Mouse (Mus musculus) forebrain, embryonic 12.5 days (tissue): ENCODE measurements around the gene Mad2l2. TPM values are rescaled to one million over a fixed set of nuclear protein-coding genes. Genes with fewer than 3 reads are reported as not detected.
"Not testable (repeated sequence)": the region's sequence is repeated elsewhere in the genome, so short reads cannot be mapped to it uniquely, and the experiment has no call there.

Experiments
- ATAC-seq: fragments of 200-750 bp; cut with Nextera tagmentation; 2 replicates; pipeline ENCODE4 v1.8.0; 2017; ENCODE audit warnings: moderate TSS enrichment; ENCODE audit not compliant: low FRiP score
- H3K27ac ChIP-seq: fragments of 300-500 bp; sonication (generic); 2 replicates; pipeline ENCODE4 v1.5.1; 2016; ENCODE audit warnings: mild to moderate bottlenecking
- H3K27me3 ChIP-seq: fragments of 300-500 bp; sonication (generic); 2 replicates; pipeline ENCODE4 v1.6.1; 2016; ENCODE audit warnings: mild to moderate bottlenecking
- H3K36me3 ChIP-seq: fragments of 300-500 bp; sonication (generic); replicated peaks from 2 replicates; pipeline ENCODE4 v1.6.1; 2016; ENCODE audit warnings: mild to moderate bottlenecking
- H3K4me1 ChIP-seq: fragments of 300-500 bp; sonication (generic); 2 replicates; pipeline ENCODE4 v1.6.1; 2016
- H3K4me2 ChIP-seq: fragments of 300-500 bp; sonication (generic); 2 replicates; pipeline ENCODE4 v1.6.1; 2016; ENCODE audit warnings: mild to moderate bottlenecking, moderate library complexity
- H3K4me3 ChIP-seq: fragments of 300-500 bp; sonication (generic); replicated peaks from 2 replicates; pipeline ENCODE4 v1.5.1; 2016; ENCODE audit warnings: mild to moderate bottlenecking
- H3K9ac ChIP-seq: fragments of 300-500 bp; sonication (generic); 2 replicates; pipeline ENCODE4 v1.6.1; 2016; ENCODE audit warnings: mild to moderate bottlenecking
- H3K9me3 ChIP-seq: fragments of 300-500 bp; sonication (generic); 2 replicates; pipeline ENCODE4 v1.6.1; 2016
- whole genome bisulfite sequencing: fragments of 180-500 bp; shearing (Covaris S2); methylation state at CpG from one replicate; pipeline ENCODE4 v1.1.7; 2016; 5-methylcytosine and 5-hydroxymethylcytosine counted together
- polyA plus RNA-seq: library from polyadenylated mRNA; unstranded; fragments of >200 nt; fragmentation: Nextera tagmentation; extraction: Ambion mirVana; gene quantifications from 2 replicates; pipeline ENCODE4 v1.2.1, GENCODE M21; 2016

Mad2l2 gene
- polyA plus RNA-seq, 1 experiment from 2014 or later, result 76.1 TPM

DNA sequence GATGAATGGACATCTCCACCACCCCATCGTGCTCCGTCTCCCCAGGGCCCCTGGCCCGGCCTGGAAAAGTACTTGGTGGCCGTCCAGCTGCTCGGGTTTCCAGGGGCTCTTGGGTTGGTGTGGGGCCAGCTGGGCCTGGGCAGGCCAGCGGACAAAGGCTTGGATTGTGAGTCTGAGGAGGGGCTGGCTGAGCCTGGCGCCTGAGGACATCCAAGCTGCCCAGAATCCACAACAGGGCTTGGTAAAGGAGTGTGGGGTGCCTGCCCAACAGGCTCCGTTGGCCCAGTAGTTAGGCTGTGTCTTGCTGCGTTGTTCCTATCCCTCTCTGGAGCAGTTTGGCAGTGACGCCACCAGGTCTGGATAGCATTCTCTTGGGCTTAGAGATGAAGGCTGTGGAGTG is 36.2 kb downstream of the Mad2l2 start:
- Histone ChIP-seq H3K36me3 (no peaks in the 10 kb centered on the region), H3K27me3 (peaks cover 89% of the 10 kb centered on the region), H3K4me3 (no peak overlapping the region; the same call in 1 of the 2 replicates), H3K4me1 (peaks cover 41% of the 10 kb centered on the region), H3K27ac (no peak overlapping the region), H3K4me2 (peak overlapping the region; percentile 27), H3K9me3 (no peaks in the 10 kb centered on the region), H3K9ac (no peak overlapping the region)
- ATAC-seq, result no peak
- WGBS, result 2% methylated on average over 10 of the region's 10 CpGs

- no peak overlapping the region for H3K9ac ChIP-seq
- H3K4me2 ChIP-seq, result peak overlapping the region; percentile 27
- peaks cover 89% of the 10 kb centered on the region for H3K27me3 ChIP-seq
- 0 out of 2 replicates have a peak, but pooled peaks have one; percentile 3 for ATAC-seq
- H3K4me3 ChIP-seq, result peak overlapping the region; percentile 7; the same call in 1 of the 2 replicates
- H3K4me1 ChIP-seq, result peaks cover 42% of the 10 kb centered on the region
- 11% methylated on average over 2 of the region's 4 CpGs for WGBS
- no peak overlapping the region for H3K27ac ChIP-seq
- H3K36me3 ChIP-seq, result no peaks in the 10 kb centered on the region
- H3K9me3 ChIP-seq, result no peaks in the 10 kb centered on the region
Measured at GRCm38 (mm10) chr4:148166986-148167385, 36.8 kb downstream of the Mad2l2 start.

GRCm38 (mm10) chr4:148168287-148168686 is 38.1 kb downstream of the Mad2l2 start:
- Histone ChIP-seq H3K27me3 (peaks cover 89% of the 10 kb centered on the region), H3K9ac (no peak overlapping the region), H3K9me3 (no peaks in the 10 kb centered on the region), H3K27ac (no peak overlapping the region), H3K4me3 (no peak overlapping the region), H3K4me1 (peaks cover 46% of the 10 kb centered on the region), H3K4me2 (no peak overlapping the region), H3K36me3 (no peaks in the 10 kb centered on the region)
- no peak for ATAC-seq
- 28% methylated on average over 7 of the region's 7 CpGs for WGBS

DNA sequence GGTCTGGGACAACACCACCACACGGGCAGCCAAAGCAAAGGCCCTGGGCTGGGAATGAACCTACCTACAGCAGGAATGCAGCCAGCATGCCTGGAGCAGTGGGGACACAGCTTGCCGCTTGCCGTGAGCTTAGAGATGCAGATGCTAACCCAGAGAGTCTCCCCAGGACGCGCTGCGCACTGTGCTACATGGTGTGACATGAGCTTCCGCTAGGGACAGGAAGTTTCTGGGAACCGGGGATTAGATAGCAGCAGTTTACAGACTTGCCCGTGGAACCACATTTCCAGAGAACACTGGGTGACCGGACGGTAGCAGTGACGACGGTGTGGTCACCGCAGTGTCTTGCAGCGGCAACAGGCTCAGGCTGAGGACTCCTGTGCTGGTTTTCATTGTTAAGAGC is 39.4 kb downstream of the Mad2l2 start:
- no peak for ATAC-seq
- 24% methylated on average over 15 of the region's 15 CpGs for WGBS
- Histone ChIP-seq H3K9ac (no peak overlapping the region), H3K27me3 (peaks cover 89% of the 10 kb centered on the region), H3K4me3 (no peak overlapping the region), H3K4me1 (peaks cover 45% of the 10 kb centered on the region), H3K36me3 (no peaks in the 10 kb centered on the region), H3K9me3 (no peaks in the 10 kb centered on the region), H3K4me2 (no peak overlapping the region; the same call in 1 of the 2 replicates), H3K27ac (no peak overlapping the region)

- H3K27me3 ChIP-seq, result peaks cover 89% of the 10 kb centered on the region
- no peak overlapping the region for H3K4me3 ChIP-seq
- WGBS, result 0% methylated on average over 2 of the region's 2 CpGs
- H3K4me2 ChIP-seq, result no peak overlapping the region
- H3K36me3 ChIP-seq, result no peaks in the 10 kb centered on the region
- no peak overlapping the region for H3K27ac ChIP-seq
- no peaks in the 10 kb centered on the region for H3K9me3 ChIP-seq
- no peak for ATAC-seq
- no peak overlapping the region for H3K9ac ChIP-seq
- H3K4me1 ChIP-seq, result peaks cover 38% of the 10 kb centered on the region
Measured at GRCm38 (mm10) chr4:148170842-148171241, 40.7 kb downstream of the Mad2l2 start.

GRCm38 (mm10) chr4:148171261-148171660 is 41.1 kb downstream of the Mad2l2 start:
- Histone ChIP-seq H3K36me3 (no peaks in the 10 kb centered on the region), H3K27ac (no peak overlapping the region), H3K27me3 (peaks cover 89% of the 10 kb centered on the region), H3K4me2 (no peak overlapping the region), H3K9me3 (no peaks in the 10 kb centered on the region), H3K4me1 (peaks cover 34% of the 10 kb centered on the region), H3K9ac (no peak overlapping the region), H3K4me3 (no peak overlapping the region)
- WGBS, result 3% methylated on average over 3 of the region's 3 CpGs
- no peak for ATAC-seq

DNA sequence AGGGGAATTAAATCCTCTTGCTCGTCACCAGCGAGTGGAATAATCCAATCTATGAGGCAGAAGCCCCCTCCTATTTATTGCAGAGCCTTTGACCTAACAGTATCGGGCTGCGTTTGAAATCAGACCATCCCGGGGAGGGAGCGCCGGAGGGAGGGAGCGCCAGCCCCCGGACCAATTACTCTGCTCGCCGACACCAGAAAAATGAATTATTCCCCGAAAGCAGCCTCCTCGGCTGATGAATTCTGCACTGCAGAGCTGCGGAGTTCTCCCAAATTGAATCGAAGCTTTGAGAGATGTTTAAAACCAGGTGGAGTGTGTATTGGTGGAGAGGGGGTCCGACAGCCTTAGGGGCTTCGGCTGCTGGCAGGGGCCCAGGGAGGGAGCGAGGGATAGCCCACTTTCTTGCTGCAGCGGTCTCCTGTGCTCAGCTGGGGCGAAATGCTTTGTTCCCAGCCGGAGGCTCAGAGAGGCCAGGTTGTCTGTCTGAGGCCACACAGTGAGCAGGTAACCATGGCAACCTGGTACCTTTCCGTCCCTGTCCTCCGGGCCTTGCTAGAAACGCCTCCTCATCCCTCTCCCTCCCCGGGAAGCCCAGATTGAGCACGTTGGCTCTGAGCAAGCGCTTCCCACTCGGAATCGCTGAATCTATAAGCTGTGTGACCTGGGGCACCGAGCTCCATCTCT is 43.8 kb downstream of the Mad2l2 start:
- peak overlapping the region; percentile 31; the same call in 1 of the 2 replicates for H3K27ac ChIP-seq
- H3K36me3 ChIP-seq, result no peaks in the 10 kb centered on the region
- H3K4me2 ChIP-seq, result peak overlapping the region; percentile 47
- peak overlapping the region; percentile 25 for H3K4me3 ChIP-seq
- H3K27me3 ChIP-seq, result peaks cover 94% of the 10 kb centered on the region
- WGBS, result under 1% methylated on average over 30 of the region's 30 CpGs
- H3K9ac ChIP-seq, result peak overlapping the region; percentile 5
- peaks cover 25% of the 10 kb centered on the region for H3K4me1 ChIP-seq
- no peaks in the 10 kb centered on the region for H3K9me3 ChIP-seq
- ATAC-seq, result peak; percentile 75

- 5% methylated on average over 12 of the region's 12 CpGs for WGBS
- H3K9me3 ChIP-seq, result no peaks in the 10 kb centered on the region
- H3K4me1 ChIP-seq, result peaks cover 25% of the 10 kb centered on the region
- peak overlapping the region; percentile 31; the same call in 1 of the 2 replicates for H3K27ac ChIP-seq
- H3K36me3 ChIP-seq, result no peaks in the 10 kb centered on the region
- ATAC-seq, result no peak
- H3K4me2 ChIP-seq, result peak overlapping the region; percentile 47
- 0 out of 2 replicates have a peak overlapping the region, but pooled peaks have one; percentile 5 for H3K9ac ChIP-seq
- H3K4me3 ChIP-seq, result peak overlapping the region; percentile 25
- H3K27me3 ChIP-seq, result peaks cover 96% of the 10 kb centered on the region
Measured at GRCm38 (mm10) chr4:148174495-148174862, 44.3 kb downstream of the Mad2l2 start.

GRCm38 (mm10) chr4:148176603-148177002 is 46.4 kb downstream of the Mad2l2 start:
- not testable (repeated sequence) for H3K4me3 ChIP-seq, H3K27ac ChIP-seq, H3K36me3 ChIP-seq, H3K4me2 ChIP-seq, H3K9ac ChIP-seq, H3K9me3 ChIP-seq, ATAC-seq
- WGBS, result 70% methylated on average over 5 of the region's 6 CpGs
- peaks cover 92% of the 10 kb centered on the region for H3K27me3 ChIP-seq
- H3K4me1 ChIP-seq, result peaks cover 18% of the 10 kb centered on the region

DNA sequence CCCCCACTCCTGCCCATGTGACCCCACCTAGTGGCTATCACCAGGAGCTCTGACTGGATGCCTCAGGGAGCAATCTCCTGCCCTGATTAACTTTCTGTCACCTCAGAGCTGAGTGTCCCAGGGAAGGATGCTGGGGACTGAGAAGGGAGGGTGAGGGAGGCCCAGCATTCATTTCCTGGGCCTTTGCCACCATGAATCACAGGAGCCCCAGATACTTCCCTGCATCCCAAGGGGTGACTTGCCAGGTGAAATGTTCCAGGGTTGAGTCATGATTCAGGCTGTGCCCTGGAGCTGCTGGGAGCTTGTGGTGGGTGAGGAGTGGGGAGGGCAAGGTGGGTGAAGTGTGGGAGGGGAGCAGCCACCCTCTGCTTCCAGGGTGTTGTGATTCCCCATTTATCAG is 47.5 kb downstream of the Mad2l2 start:
- Histone ChIP-seq H3K4me2 (no peak overlapping the region), H3K9me3 (no peaks in the 10 kb centered on the region), H3K36me3 (no peaks in the 10 kb centered on the region), H3K4me1 (peaks cover 22% of the 10 kb centered on the region), H3K4me3 (no peak overlapping the region), H3K27me3 (peaks cover 81% of the 10 kb centered on the region), H3K27ac (no peak overlapping the region), H3K9ac (no peak overlapping the region)
- no peak for ATAC-seq

DNA sequence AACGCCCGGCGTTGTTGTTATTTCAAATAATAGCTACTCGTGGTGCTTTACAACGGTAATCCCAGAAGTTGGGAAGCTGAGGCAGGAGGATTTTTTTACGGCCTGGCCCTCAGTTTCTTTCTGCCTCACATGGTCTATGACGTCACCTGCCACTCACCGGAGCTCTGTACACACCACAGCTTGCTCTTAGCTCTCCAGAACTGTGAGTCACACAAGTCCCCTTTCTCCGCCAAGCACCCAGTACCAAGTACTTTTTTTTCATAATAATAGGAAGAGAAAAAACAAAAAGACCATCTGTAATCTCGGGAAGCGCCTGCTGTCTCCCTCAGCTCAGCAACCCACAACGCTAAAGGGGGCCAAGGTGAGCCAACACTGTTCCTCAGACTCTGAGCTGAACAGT is 51.3 kb downstream of the Mad2l2 start:
- Histone ChIP-seq H3K9me3 (no peaks in the 10 kb centered on the region), H3K4me2 (no peak overlapping the region), H3K27me3 (peaks cover 65% of the 10 kb centered on the region), H3K27ac (no peak overlapping the region), H3K36me3 (no peaks in the 10 kb centered on the region), H3K4me3 (no peak overlapping the region), H3K9ac (no peak overlapping the region), H3K4me1 (peaks cover 13% of the 10 kb centered on the region)
- 83% methylated on average over 12 of the region's 12 CpGs for WGBS
- ATAC-seq, result no peak

DNA sequence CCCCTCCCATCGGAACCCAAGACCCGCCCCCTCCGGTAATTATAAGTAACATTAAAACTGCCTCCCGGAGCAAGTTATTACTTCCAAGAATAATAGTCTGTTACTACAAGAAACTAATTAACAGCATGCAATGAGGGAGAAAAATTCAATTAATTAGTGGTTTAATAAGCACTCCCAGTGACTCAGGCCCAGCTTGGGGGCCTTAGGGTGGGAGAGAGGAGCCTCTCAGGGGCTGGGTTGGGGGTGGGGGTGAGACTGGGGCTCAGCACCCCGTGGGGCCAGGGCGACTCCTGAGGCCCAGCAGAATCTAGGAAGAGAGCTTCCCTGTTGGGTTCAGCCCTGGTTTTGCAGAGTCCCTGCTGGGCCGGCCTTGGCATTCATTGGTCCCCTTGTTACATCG is 52.2 kb downstream of the Mad2l2 start:
- peak; percentile 67; the same call in 1 of the 2 replicates for ATAC-seq
- H3K4me2 ChIP-seq, result no peak overlapping the region

DNA sequence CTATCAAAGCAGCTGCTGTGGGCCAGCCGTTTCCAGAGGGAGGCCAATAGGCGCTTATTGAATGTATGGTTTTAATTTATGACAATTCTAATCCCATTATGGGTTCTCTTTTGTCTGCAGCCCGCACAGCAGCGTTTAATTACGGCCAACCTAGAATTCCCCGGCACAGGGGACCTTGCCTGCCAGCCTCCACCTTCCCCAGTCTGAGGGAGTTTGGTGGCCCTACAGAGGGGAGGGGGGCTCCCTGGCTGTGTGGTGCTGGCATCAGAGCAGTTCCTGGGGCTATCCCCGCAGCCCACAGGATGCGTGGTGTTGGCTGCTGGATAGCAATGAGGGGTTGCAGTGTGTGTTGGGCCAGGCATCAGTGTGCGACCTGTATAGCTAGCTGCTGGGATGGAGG is 54.4 kb downstream of the Mad2l2 start:
- H3K4me3 ChIP-seq, result no peak overlapping the region
- no peak overlapping the region for H3K4me2 ChIP-seq
- H3K4me1 ChIP-seq, result peaks cover 13% of the 10 kb centered on the region
- WGBS, result 21% methylated on average over 9 of the region's 9 CpGs
- peaks cover 49% of the 10 kb centered on the region for H3K27me3 ChIP-seq
- no peak for ATAC-seq
- H3K36me3 ChIP-seq, result no peaks in the 10 kb centered on the region
- H3K9me3 ChIP-seq, result no peaks in the 10 kb centered on the region
- H3K27ac ChIP-seq, result no peak overlapping the region
- H3K9ac ChIP-seq, result 0 out of 2 replicates have a peak overlapping the region, but pooled peaks have one; percentile 21

More for the DNA sequence above, 52.2 kb downstream of the Mad2l2 start:
- H3K9ac ChIP-seq, result no peak overlapping the region
- peaks cover 61% of the 10 kb centered on the region for H3K27me3 ChIP-seq
- H3K4me3 ChIP-seq, result no peak overlapping the region
- H3K36me3 ChIP-seq, result no peaks in the 10 kb centered on the region
- no peaks in the 10 kb centered on the region for H3K9me3 ChIP-seq
- H3K4me1 ChIP-seq, result peaks cover 13% of the 10 kb centered on the region
- no peak overlapping the region for H3K27ac ChIP-seq
- 24% methylated on average over 8 of the region's 8 CpGs for WGBS
